Mouse (Mus musculus): Measurements from ENCODE around the gene Gm12695.

DNA sequence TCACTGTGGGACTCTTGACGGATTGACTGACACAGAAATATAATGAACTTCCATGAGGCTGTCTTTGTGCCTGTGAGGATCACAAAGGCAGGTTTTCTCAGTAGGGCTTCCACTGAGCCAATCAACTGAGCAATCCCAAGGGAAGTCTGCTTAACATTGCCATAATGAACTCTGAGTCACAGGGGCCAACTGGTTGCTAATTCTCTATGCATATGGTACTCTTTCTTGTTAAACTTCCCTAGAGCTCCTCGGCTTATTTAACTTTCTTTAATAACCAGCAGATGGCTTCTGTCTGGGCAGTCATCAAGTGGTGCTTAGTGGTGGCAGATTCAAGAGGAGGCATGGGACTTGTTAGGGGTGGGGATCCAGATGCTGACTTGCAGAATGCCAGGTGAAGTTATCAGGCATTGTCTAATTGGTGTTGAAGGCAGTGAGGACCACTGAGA lies 97.6 kb downstream of the Gm12695 start:
- TF ChIP-seq CTCF (IDR thresholded peaks at IDR 0.05; ENCODE audit: low read depth) (no peak), EP300 (IDR thresholded peaks at IDR 0.05; ENCODE audit: low read depth) (no peak)

Measured in heart, postnatal 0 days (tissue).